Mouse (Mus musculus) skeletal muscle tissue, postnatal 0 days (tissue): ENCODE measurements around the gene Cma1. TPM values are rescaled to one million over a fixed set of nuclear protein-coding genes. Genes with fewer than 3 reads are reported as not detected.

Experiments used
- polyA plus RNA-seq: library from polyadenylated mRNA; unstranded; fragments of >200 nt; fragmentation: Nextera tagmentation; extraction: Ambion mirVana; gene quantifications from 2 replicates; pipeline ENCODE4 v1.2.1, GENCODE M21; 2015

The Cma1 gene
- polyA plus RNA-seq, result 390 and 665 TPM in 2 replicates

GRCm38 (mm10) chr14:55944575-55944974, at the start of gene Cma1:
Cma1 (minus strand) TSS chr14:55944675.

GRCm38 (mm10) chr14:55950346-55951030, 6.0 kb upstream of the Cma1 start, which contains the start of gene Cma2:
Cma2 (plus strand) TSS chr14:55950980.

GRCm38 (mm10) chr14:55899701-55900413, 44.6 kb downstream of the Cma1 start, which contains the start of gene Sdr39u1:
Sdr39u1 (minus strand) TSS chr14:55900293.

Other genes starting within 250 kb of the Cma1 start
- gene Tgm1, start 230.7 kb downstream of the Cma1 start, polyA plus RNA-seq, result 0.35 and 1.9 TPM in 2 replicates
- gene Rabggta, start 222.4 kb downstream of the Cma1 start, polyA plus RNA-seq, result 12.8 and 13.3 TPM in 2 replicates
- gene Dhrs1, start 199.0 kb downstream of the Cma1 start, polyA plus RNA-seq, result 41.5 and 50.2 TPM in 2 replicates
- 14.6 and 17.5 TPM in 2 replicates for gene Nop9, start 199.0 kb downstream of the Cma1 start, polyA plus RNA-seq
- gene Cideb, start 186.2 kb downstream of the Cma1 start, polyA plus RNA-seq, result 0.11 and 0.12 TPM in 2 replicates
- 0.23 and 0.41 TPM in 2 replicates for gene Ltb4r2, start 183.2 kb downstream of the Cma1 start, polyA plus RNA-seq
- gene Ltb4r1, start 178.7 kb downstream of the Cma1 start, polyA plus RNA-seq, result 0.21 and 0.61 TPM in 2 replicates
- 5.0 and 5.7 TPM in 2 replicates for gene Adcy4, start 160.6 kb downstream of the Cma1 start, polyA plus RNA-seq
- 6.7 and 11.8 TPM in 2 replicates for gene Ripk3, start 155.8 kb downstream of the Cma1 start, polyA plus RNA-seq
- 10.9 and 11.6 TPM in 2 replicates for gene Nfatc4, start 121.5 kb downstream of the Cma1 start, polyA plus RNA-seq
- 3.1 and 3.3 TPM in 2 replicates for gene Nynrin, start 90.7 kb downstream of the Cma1 start, polyA plus RNA-seq
- gene Cbln3, start 60.3 kb downstream of the Cma1 start, polyA plus RNA-seq, result 0.21 and 0.28 TPM in 2 replicates
- gene Khnyn, start 59.7 kb downstream of the Cma1 start, polyA plus RNA-seq, result 6.2 and 7.7 TPM in 2 replicates
- gene Sdr39u1, start 44.4 kb downstream of the Cma1 start, polyA plus RNA-seq, result 66.3 and 69.2 TPM in 2 replicates
- 0.28 and 0.91 TPM in 2 replicates for gene Cma2, start 6.3 kb upstream of the Cma1 start, polyA plus RNA-seq
- not detected in 2 replicates for gene Mcpt1, start 73.3 kb upstream of the Cma1 start, polyA plus RNA-seq
- not detected in 2 replicates for gene Mcpt9, start 85.8 kb upstream of the Cma1 start, polyA plus RNA-seq
- 0.18 TPM in 1 of 2 replicates, not detected in the other for gene Mcpt2, start 97.4 kb upstream of the Cma1 start, polyA plus RNA-seq
- gene Mcpt4, start 117.6 kb upstream of the Cma1 start, polyA plus RNA-seq, result 75.8 and 157 TPM in 2 replicates
- gene Mcpt8, start 140.6 kb upstream of the Cma1 start, polyA plus RNA-seq, result 0.29 and 0.35 TPM in 2 replicates
- gene Ctsg, start 157.9 kb upstream of the Cma1 start, polyA plus RNA-seq, result 1.3 and 3.2 TPM in 2 replicates
- gene Gzme, start 175.9 kb upstream of the Cma1 start, polyA plus RNA-seq, result not detected in 2 replicates
- not detected in 2 replicates for gene Gzmd, start 187.9 kb upstream of the Cma1 start, polyA plus RNA-seq
- not detected in 2 replicates for gene Gzmg, start 214.9 kb upstream of the Cma1 start, polyA plus RNA-seq
- gene Gzmn, start 229.9 kb upstream of the Cma1 start, polyA plus RNA-seq, result 0.13 TPM in 1 of 2 replicates, not detected in the other